Mouse (Mus musculus): Measurements from ENCODE around the gene Zfp62. TPM values are rescaled to one million over a fixed set of nuclear protein-coding genes. Genes with fewer than 3 reads are reported as not detected.
"Not testable (repeated sequence)": the region's sequence is repeated elsewhere in the genome, so short reads cannot be mapped to it uniquely, and the experiment has no call there.

Zfp62 gene
- polyA plus RNA-seq, 1 experiment from 2014 or later = 58.6 TPM

DNA sequence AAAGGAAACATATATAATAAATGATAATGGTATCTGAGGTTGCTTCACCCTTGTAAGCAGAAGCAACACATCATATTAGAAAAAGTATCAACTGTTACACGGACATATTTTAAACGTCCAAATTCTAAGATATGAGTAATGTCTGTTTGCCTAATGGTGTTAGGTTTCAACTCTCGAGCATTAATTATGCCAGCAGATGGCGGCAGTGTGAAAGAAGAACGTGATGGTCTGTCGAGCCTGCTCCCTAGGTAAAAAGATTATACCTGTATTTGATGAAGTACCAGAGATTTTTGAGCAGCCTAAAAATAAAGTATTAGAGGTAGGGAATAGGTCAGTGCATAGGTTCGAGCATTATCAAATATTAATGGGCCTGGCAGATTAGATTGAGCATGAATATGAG is 13.4 kb upstream of the Zfp62 start:
- WGBS = 5% methylated on average over 7 of the region's 7 CpGs
- ATAC-seq = peak; percentile 24; the same call in 1 of the 2 replicates
- Histone ChIP-seq H3K27me3 (no peaks in the 10 kb centered on the region), H3K9me3 (replicated peaks) (no peaks in the 10 kb centered on the region), H3K36me3 (ENCODE audit: poor library complexity, severe bottlenecking) (no peaks in the 10 kb centered on the region), H3K4me1 (no peaks in the 10 kb centered on the region), H3K4me2 (no peak overlapping the region), H3K9ac (no peak overlapping the region), H3K4me3 (no peak overlapping the region), H3K27ac (no peak overlapping the region)

DNA sequence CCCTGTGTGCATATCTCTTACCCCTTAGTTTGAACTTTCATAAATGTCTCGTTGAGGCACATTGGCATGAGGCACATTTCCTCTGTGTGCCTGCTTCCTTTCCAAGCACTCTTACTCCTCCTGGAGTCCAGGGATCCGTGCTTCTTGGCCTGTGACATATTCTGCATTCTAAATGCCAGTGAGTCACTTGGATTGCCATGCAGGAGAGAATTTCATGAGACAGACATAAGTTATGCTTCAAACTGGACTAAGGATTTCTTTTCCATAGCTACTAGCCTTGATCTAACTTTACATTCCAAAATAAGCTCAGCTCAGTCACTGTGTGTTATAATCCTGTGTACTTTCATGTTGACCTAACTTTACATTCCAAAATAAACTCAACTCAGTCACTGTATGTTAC is 12.0 kb upstream of the Zfp62 start:
- Histone ChIP-seq H3K27me3 (no peaks in the 10 kb centered on the region), H3K4me3 (no peak overlapping the region), H3K9me3 (replicated peaks) (no peaks in the 10 kb centered on the region), H3K4me1 (no peaks in the 10 kb centered on the region), H3K27ac (no peak overlapping the region), H3K9ac (no peak overlapping the region), H3K4me2 (no peak overlapping the region), H3K36me3 (ENCODE audit: poor library complexity, severe bottlenecking) (no peaks in the 10 kb centered on the region)
- WGBS = 61% methylated on average over 2 of the region's 2 CpGs
- ATAC-seq = no peak

DNA sequence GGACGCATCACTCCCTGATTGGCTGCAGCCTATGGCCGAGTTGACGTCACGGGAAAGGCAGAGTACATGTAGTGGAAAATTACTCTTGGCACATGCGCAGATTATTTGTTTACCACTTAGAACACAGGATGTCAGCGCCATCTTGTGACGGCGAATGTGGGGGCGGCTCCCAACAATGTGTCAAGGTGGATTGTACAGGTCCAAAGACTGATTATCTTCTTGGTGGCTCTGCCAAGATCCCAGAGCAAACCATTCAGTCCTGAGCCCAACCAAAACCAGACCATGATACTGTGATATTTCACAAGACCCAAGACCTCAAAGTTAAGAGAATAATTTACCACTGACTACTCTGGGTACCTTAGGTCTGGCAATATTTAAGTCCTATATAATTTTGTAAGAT is 8.3 kb upstream of the Zfp62 start:
- not testable (repeated sequence) for H3K36me3 ChIP-seq (ENCODE audit: poor library complexity, severe bottlenecking); H3K4me2 ChIP-seq; H3K27me3 ChIP-seq; H3K4me1 ChIP-seq; H3K9me3 ChIP-seq (replicated peaks); H3K27ac ChIP-seq; ATAC-seq; H3K9ac ChIP-seq; H3K4me3 ChIP-seq
- WGBS = 91% methylated on average over 9 of the region's 9 CpGs

GRCm38 (mm10) chr11:49195819-49196322 is 7.2 kb upstream of the Zfp62 start:
- 93% methylated on average over 7 of the region's 7 CpGs for WGBS
- Histone ChIP-seq H3K4me3 (no peak overlapping the region), H3K27me3 (no peaks in the 10 kb centered on the region), H3K9ac (no peak overlapping the region), H3K9me3 (replicated peaks) (no peaks in the 10 kb centered on the region), H3K27ac (no peak overlapping the region), H3K4me1 (no peaks in the 10 kb centered on the region), H3K36me3 (ENCODE audit: poor library complexity, severe bottlenecking) (no peaks in the 10 kb centered on the region), H3K4me2 (no peak overlapping the region)
- no peak for ATAC-seq

GRCm38 (mm10) chr11:49200666-49201065 is 2.4 kb upstream of the Zfp62 start:
- Histone ChIP-seq H3K9me3 (replicated peaks) (no peaks in the 10 kb centered on the region), H3K27me3 (no peaks in the 10 kb centered on the region), H3K27ac (no peak overlapping the region), H3K4me1 (peaks cover 21% of the 10 kb centered on the region), H3K9ac (no peak overlapping the region), H3K4me2 (no peak overlapping the region), H3K4me3 (no peak overlapping the region), H3K36me3 (ENCODE audit: poor library complexity, severe bottlenecking) (no peaks in the 10 kb centered on the region)
- no peak for ATAC-seq

DNA sequence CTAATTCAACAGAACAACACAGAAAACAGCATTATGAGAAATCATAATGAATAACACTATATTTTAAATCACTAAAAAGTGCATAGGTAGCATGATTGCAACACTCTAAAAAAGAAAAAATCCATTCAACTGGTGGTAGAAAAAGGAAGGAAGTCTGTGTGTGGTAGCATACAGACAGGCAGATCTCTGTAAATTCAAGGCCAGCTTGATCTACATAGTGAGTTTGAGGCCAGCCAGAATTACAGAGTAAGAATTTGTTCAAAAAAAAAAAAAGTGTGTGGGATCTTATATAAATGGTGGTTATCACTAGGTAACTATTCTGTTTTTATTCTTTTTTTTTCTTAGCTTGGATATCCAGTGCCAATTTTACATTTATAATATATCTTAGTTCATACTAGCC is 1.9 kb upstream of the Zfp62 start:
- Histone ChIP-seq H3K4me3 (no peak overlapping the region), H3K4me1 (peaks cover 21% of the 10 kb centered on the region), H3K36me3 (ENCODE audit: poor library complexity, severe bottlenecking) (peaks cover under 1% of the 10 kb centered on the region; the same call in 1 of the 2 replicates), H3K4me2 (no peak overlapping the region), H3K9me3 (replicated peaks) (no peaks in the 10 kb centered on the region), H3K27me3 (no peaks in the 10 kb centered on the region), H3K27ac (no peak overlapping the region), H3K9ac (no peak overlapping the region)
- no peak for ATAC-seq

- Histone ChIP-seq H3K4me1 (peaks cover 25% of the 10 kb centered on the region), H3K27ac (no peak overlapping the region; the same call in 1 of the 2 replicates), H3K9ac (peak overlapping the region; percentile 98), H3K27me3 (no peaks in the 10 kb centered on the region), H3K36me3 (ENCODE audit: poor library complexity, severe bottlenecking) (peaks cover 7% of the 10 kb centered on the region; the same call in 1 of the 2 replicates), H3K4me2 (peak overlapping the region; percentile 67), H3K4me3 (peak overlapping the region; percentile 91), H3K9me3 (replicated peaks) (no peaks in the 10 kb centered on the region)
- WGBS = 52% methylated on average over 2 of the region's 2 CpGs
- no peak for ATAC-seq
These were observed 1.0 kb upstream of the Zfp62 start for GRCm38 (mm10) chr11:49202071-49202470.

DNA sequence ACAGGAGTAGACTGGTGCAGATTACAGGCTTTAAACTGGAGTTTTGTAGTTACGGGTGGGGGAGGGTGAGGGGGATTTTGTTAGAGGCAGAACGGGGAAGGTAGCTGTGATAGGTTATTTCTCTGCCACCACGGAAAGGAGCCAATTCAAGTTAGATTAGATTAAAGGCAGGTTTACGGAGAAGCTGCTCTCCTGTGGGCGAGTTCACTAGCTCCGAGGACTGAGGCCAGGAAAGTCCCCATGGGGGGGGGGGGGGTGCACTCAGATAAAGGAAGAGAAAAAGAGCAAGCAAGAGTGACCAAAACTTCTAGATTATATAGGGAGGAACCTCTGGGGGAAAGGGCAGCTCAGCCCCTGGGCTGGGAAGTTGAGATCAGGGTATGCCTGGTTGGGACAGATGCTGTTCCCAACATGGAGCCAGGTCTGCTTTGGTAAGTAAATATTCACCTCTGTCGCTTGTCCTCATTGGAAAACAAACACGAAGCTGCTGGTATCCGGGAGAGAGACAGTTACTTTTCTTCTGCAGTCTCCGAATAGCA is 500 bp upstream of the Zfp62 start:
- peak; percentile 14; the same call in 1 of the 2 replicates for ATAC-seq
- WGBS = 3% methylated on average over 10 of the region's 10 CpGs
- peak overlapping the region; percentile 98 for H3K9ac ChIP-seq
- no peaks in the 10 kb centered on the region for H3K9me3 ChIP-seq (replicated peaks)
- peaks cover 25% of the 10 kb centered on the region for H3K4me1 ChIP-seq
- H3K36me3 ChIP-seq (ENCODE audit: poor library complexity, severe bottlenecking) = peaks cover 7% of the 10 kb centered on the region; the same call in 1 of the 2 replicates
- peak overlapping the region; percentile 67 for H3K4me2 ChIP-seq
- H3K27me3 ChIP-seq = no peaks in the 10 kb centered on the region
- H3K27ac ChIP-seq = peak overlapping the region; percentile 98
- H3K4me3 ChIP-seq = peak overlapping the region; percentile 91

DNA sequence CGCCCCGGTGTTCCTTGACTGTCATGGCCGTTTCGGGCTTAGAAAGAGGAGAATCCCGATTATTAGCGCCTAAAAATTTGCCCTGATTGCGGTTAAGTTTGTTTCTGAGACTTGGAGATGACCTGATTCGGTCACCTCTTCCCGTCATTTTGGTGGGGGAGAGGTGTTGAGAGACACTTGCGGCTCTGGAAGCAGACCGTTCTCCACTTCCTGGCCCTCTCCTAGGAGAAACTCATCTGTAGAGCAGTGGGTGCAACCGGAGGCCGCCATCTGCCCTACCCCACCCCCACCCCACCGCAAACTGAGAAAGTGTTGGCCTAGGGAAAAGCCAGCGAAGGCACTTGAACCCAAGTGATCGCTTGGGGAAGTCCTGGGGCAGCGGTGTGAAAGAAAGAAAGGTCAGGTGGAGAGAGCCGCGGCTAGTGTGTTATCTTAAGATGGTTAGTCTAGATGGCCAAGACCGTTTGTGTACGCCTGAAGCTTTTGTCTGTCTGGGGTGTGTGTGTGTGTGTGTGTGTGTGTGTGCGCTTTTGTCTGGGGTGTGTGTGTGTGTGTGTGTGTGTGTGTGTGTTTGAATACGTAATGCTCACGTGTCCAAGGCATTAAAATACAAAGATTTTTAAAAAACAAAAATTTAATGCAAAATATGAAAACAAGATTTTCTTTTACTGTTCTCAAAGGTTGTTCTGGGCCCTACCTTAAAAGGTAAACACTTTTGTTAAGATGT is 842 bp downstream of the Zfp62 start:
- Histone ChIP-seq H3K4me2 (peak overlapping the region; percentile 67), H3K9ac (peak overlapping the region; percentile 98), H3K9me3 (replicated peaks) (no peaks in the 10 kb centered on the region), H3K27me3 (no peaks in the 10 kb centered on the region), H3K36me3 (ENCODE audit: poor library complexity, severe bottlenecking) (peaks cover 7% of the 10 kb centered on the region; the same call in 1 of the 2 replicates), H3K27ac (peak overlapping the region; percentile 98), H3K4me3 (peak overlapping the region; percentile 91), H3K4me1 (peaks cover 33% of the 10 kb centered on the region)
- WGBS = 0% methylated on average over 24 of the region's 24 CpGs
- peak; percentile 75 for ATAC-seq

GRCm38 (mm10) chr11:49205080-49205590 is 2.0 kb downstream of the Zfp62 start:
- H3K9ac ChIP-seq = no peak overlapping the region
- H3K4me3 ChIP-seq = peak overlapping the region; percentile 91

GRCm38 (mm10) chr11:49207495-49207894 is 4.4 kb downstream of the Zfp62 start:
- ATAC-seq = no peak
- Histone ChIP-seq H3K27me3 (no peaks in the 10 kb centered on the region), H3K36me3 (ENCODE audit: poor library complexity, severe bottlenecking) (peaks cover 15% of the 10 kb centered on the region), H3K9me3 (replicated peaks) (no peaks in the 10 kb centered on the region), H3K4me1 (peaks cover 29% of the 10 kb centered on the region), H3K4me2 (no peak overlapping the region), H3K27ac (no peak overlapping the region), H3K4me3 (no peak overlapping the region), H3K9ac (no peak overlapping the region)
- WGBS = 100% methylated on average over 1 of the region's 1 CpGs

More at GRCm38 (mm10) chr11:49205080-49205590, 2.0 kb downstream of the Zfp62 start:
- no peak overlapping the region for H3K27ac ChIP-seq
- peaks cover 36% of the 10 kb centered on the region for H3K4me1 ChIP-seq
- H3K4me2 ChIP-seq = peak overlapping the region; percentile 67
- no peaks in the 10 kb centered on the region for H3K27me3 ChIP-seq
- ATAC-seq = no peak
- 90% methylated on average over 6 of the region's 6 CpGs for WGBS
- H3K9me3 ChIP-seq (replicated peaks) = no peaks in the 10 kb centered on the region
- peaks cover 7% of the 10 kb centered on the region; the same call in 1 of the 2 replicates for H3K36me3 ChIP-seq (ENCODE audit: poor library complexity, severe bottlenecking)

DNA sequence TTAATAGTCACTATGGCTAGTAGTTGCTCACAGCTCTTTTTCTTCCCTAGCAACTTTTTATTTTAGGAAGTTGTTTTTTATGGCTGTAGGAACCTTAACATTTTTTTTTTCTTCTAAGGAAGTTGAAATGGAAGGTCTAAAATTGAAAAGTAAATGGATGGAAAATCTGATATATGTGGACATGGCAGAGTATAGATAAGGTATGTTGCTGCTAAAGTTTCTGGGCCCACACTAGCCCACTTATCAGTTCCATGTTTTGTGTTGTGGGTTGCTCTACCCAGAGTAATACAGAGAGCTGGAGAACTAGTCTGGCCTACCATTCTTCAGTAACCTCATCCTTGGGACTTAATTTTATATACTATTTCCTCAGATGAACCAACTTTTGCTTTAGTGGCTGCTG is 9.5 kb downstream of the Zfp62 start:
- Histone ChIP-seq H3K36me3 (ENCODE audit: poor library complexity, severe bottlenecking) (peaks cover 52% of the 10 kb centered on the region), H3K4me3 (no peak overlapping the region), H3K27ac (no peak overlapping the region), H3K9ac (no peak overlapping the region), H3K9me3 (replicated peaks) (no peaks in the 10 kb centered on the region), H3K4me2 (no peak overlapping the region), H3K27me3 (no peaks in the 10 kb centered on the region), H3K4me1 (peaks cover 11% of the 10 kb centered on the region)
- ATAC-seq = no peak

Data from forebrain, embryonic 13.5 days (tissue).